Mouse (Mus musculus): ENCODE results near the gene Sval3. TPM values are rescaled to one million over a fixed set of nuclear protein-coding genes. Genes with fewer than 3 reads are reported as not detected.

The Sval3 gene
- polyA plus RNA-seq (2015; fragmentation: Nextera tagmentation; extraction: Ambion mirVana): not detected in 2 replicates

DNA sequence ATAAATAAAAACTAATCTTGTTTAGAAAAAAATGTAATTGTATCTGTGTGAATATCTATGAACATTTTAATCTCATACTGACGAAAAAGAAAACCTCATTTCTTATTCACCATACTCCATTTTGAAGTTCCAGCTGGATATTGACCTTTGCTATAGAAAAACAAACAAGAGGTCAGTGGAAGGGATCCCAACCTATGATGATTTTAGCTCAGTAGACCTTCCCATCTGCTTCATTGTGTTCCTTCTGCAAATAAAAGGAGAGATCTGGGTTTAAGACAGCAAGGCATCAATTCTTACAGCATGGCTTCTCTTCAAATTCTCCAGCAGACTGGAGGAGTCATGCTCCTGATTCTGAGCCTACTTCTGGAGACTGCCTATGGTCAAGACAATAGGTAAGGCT is at the start of gene Sval3:
Gene Sval3, plus strand, starts transcription at position 301 of the 400 bp plus-strand sequence.
- Histone ChIP-seq H3K4me3 (replicated peaks; ENCODE audit: low read length) (no peak within 1 kb of the TSS), H3K27me3 (replicated peaks; ENCODE audit: control insufficient read depth, insufficient read depth, low read length) (no peaks in the 10 kb centered on the region), H3K9me3 (ENCODE audit: control insufficient read depth, low read length) (no peaks in the 10 kb centered on the region), H3K36me3 (ENCODE audit: control insufficient read depth, insufficient read depth) (no peaks in the 10 kb centered on the region), H3K4me1 (replicated peaks; ENCODE audit: control insufficient read depth, insufficient read depth, low read length) (no peaks in the 10 kb centered on the region), H3K9ac (replicated peaks; ENCODE audit: low read depth, low read length) (no peak within 1 kb of the TSS), H3K4me2 (ENCODE audit: low read length) (no peak within 1 kb of the TSS), H3K27ac (ENCODE audit: low read length) (no peak within 1 kb of the TSS)
- WGBS: 73% methylated on average over 1 of the region's 1 CpGs
- ATAC-seq: no peak

DNA sequence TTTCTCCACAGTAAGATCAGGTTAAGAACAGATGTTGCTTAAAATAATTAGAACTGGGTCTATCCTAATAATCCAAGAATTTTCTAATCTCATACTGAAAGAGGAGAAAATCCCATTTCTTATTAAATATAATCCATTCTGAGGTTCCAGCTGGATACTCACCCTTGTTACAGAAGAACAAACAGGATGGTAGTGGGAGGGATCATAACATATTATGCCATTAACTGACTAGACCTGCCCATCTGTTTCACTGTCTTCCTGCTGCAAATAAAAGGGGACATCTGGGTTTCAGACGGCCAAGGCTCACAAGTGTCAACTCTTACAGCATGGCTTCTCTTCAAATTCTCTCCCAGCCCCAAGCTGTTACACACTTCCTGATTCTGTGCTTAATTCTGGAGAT is 16.6 kb upstream of the Sval3 start, which contains the start of gene Sval1:
Gene Sval1, plus strand, starts transcription at position 301 of the 400 bp plus-strand sequence.
- no peaks in the 10 kb centered on the region for H3K9me3 ChIP-seq (ENCODE audit: control insufficient read depth, low read length)
- H3K27me3 ChIP-seq (replicated peaks; ENCODE audit: control insufficient read depth, insufficient read depth, low read length): no peaks in the 10 kb centered on the region
- no peak for ATAC-seq
- no peak within 1 kb of the TSS for H3K9ac ChIP-seq (replicated peaks; ENCODE audit: low read depth, low read length)
- H3K4me1 ChIP-seq (replicated peaks; ENCODE audit: control insufficient read depth, insufficient read depth, low read length): no peaks in the 10 kb centered on the region
- H3K36me3 ChIP-seq (ENCODE audit: control insufficient read depth, insufficient read depth): no peaks in the 10 kb centered on the region
- no peak within 1 kb of the TSS for H3K27ac ChIP-seq (ENCODE audit: low read length)
- no peak within 1 kb of the TSS for H3K4me3 ChIP-seq (replicated peaks; ENCODE audit: low read length)
- H3K4me2 ChIP-seq (ENCODE audit: low read length): no peak within 1 kb of the TSS
- 75% methylated on average over 1 of the region's 1 CpGs for WGBS

Other genes with a start within 250 kb of the Sval3 start
- not detected in 2 replicates for gene Olfr459, start 193.0 kb upstream of the Sval3 start, polyA plus RNA-seq (2015; fragmentation: Nextera tagmentation; extraction: Ambion mirVana)
- gene Pip, start 120.6 kb upstream of the Sval3 start, polyA plus RNA-seq (2015; fragmentation: Nextera tagmentation; extraction: Ambion mirVana): not detected in 2 replicates
- gene Sval2, start 115.2 kb upstream of the Sval3 start, polyA plus RNA-seq (2015; fragmentation: Nextera tagmentation; extraction: Ambion mirVana): not detected in 2 replicates
- gene Sval1, start 16.5 kb upstream of the Sval3 start, polyA plus RNA-seq (2015; fragmentation: Nextera tagmentation; extraction: Ambion mirVana): not detected in 2 replicates
- not detected in 2 replicates for gene Sva, start 70.3 kb downstream of the Sval3 start, polyA plus RNA-seq (2015; fragmentation: Nextera tagmentation; extraction: Ambion mirVana)
- gene Tas2r139, start 172.8 kb downstream of the Sval3 start, polyA plus RNA-seq (2015; fragmentation: Nextera tagmentation; extraction: Ambion mirVana): not detected in 2 replicates
- gene Tas2r144, start 247.2 kb downstream of the Sval3 start, polyA plus RNA-seq (2015; fragmentation: Nextera tagmentation; extraction: Ambion mirVana): not detected in 2 replicates